Mouse (Mus musculus) embryonic facial prominence, embryonic 10.5 days (tissue): ENCODE data around the gene Ddx58. TPM values are rescaled to one million over a fixed set of nuclear protein-coding genes. Genes with fewer than 3 reads are reported as not detected.
A peak's percentile ranks its signal among the peaks of the same experiment; 100 is the strongest.

Experiments used
- DNase-seq: peaks from one replicate; pipeline ENCODE4 v3.0.0-alpha.2; 2017; ENCODE audit warnings: low spot score
- H3K27ac ChIP-seq: fragments of 300-500 bp; sonication (generic); replicated peaks from 2 replicates; pipeline ENCODE4 v1.5.1; 2016; ENCODE audit warnings: mild to moderate bottlenecking
- H3K27me3 ChIP-seq: fragments of 300-500 bp; sonication (generic); replicated peaks from 2 replicates; pipeline ENCODE4 v1.6.1; 2016; ENCODE audit warnings: low read depth, mild to moderate bottlenecking; ENCODE audit not compliant: poor library complexity, severe bottlenecking
- H3K36me3 ChIP-seq: fragments of 300-500 bp; sonication (generic); replicated peaks from 2 replicates; pipeline ENCODE4 v1.6.1; 2016; ENCODE audit warnings: mild to moderate bottlenecking, moderate library complexity
- H3K4me1 ChIP-seq: fragments of 300-500 bp; sonication (generic); 2 replicates; pipeline ENCODE4 v1.6.1; 2016
- H3K4me3 ChIP-seq: fragments of 300-500 bp; sonication (generic); 2 replicates; pipeline ENCODE4 v1.5.1; 2016; ENCODE audit warnings: mild to moderate bottlenecking, moderate library complexity
- H3K9me3 ChIP-seq: fragments of 300-500 bp; sonication (generic); 2 replicates; pipeline ENCODE4 v1.6.1; 2016; ENCODE audit warnings: mild to moderate bottlenecking
- WGBS: fragments of 180-500 bp; shearing (Covaris S2); methylation state at CpG from one replicate; pipeline ENCODE4 v1.1.7; 2016; 5-methylcytosine and 5-hydroxymethylcytosine counted together
- polyA plus RNA-seq: library from polyadenylated mRNA; unstranded; fragments of >200 nt; fragmentation: Nextera tagmentation; extraction: Ambion mirVana; gene quantifications from 2 replicates; pipeline ENCODE4 v1.2.1, GENCODE M21; 2016

Ddx58 gene
- polyA plus RNA-seq, 1 experiment from 2014 or later = 6.2 TPM

DNA sequence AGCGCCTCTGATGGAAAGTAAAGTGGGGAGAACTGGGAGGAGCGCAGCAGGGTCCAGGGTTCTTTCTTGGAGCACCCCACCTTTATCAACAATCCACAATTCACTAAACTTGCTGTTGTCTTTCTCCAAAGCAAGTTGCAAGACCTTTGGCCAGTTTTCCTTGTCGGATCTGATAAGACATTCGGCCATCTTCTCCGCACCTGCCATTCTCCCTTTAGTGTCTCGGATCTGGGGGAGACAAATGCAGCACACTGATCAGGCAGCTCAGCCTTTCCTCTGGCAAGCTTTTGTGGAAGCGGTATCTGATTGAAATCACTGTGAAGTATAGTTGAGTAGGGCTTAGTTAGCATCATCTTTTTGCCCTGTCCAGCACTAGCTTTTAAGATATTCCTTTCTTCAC, 11.7 kb downstream of the Ddx58 start:
- DNase-seq = no peak
- no peak overlapping the region for H3K4me3 ChIP-seq
- no peaks in the 10 kb centered on the region for H3K36me3 ChIP-seq
- no peaks in the 10 kb centered on the region for H3K4me1 ChIP-seq
- H3K27me3 ChIP-seq = no peaks in the 10 kb centered on the region
- no peak overlapping the region for H3K27ac ChIP-seq
- no peaks in the 10 kb centered on the region for H3K9me3 ChIP-seq
- 87% methylated on average over 7 of the region's 7 CpGs for WGBS

DNA sequence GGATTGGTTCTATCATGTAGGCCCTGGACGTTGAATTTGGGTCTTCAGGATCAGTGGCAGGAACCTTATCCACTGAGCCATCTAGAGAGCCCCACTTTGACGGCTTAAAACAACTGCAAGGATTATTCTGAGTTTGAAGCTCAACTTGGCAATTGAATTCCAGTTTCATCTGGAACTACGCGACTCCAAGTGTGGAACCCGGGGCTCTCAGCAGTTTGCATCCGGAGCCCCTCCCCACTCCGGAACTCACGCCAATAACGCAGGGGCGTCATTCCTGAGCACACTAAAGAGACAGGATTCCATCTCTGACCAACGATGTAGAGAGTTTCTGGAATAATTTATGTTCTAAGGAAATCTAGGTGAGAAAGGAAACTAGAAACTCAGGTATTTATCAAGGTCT, 12.5 kb downstream of the Ddx58 start:
- DNase-seq = no peak
- WGBS = 88% methylated on average over 11 of the region's 11 CpGs
- no peak overlapping the region for H3K27ac ChIP-seq

DNA sequence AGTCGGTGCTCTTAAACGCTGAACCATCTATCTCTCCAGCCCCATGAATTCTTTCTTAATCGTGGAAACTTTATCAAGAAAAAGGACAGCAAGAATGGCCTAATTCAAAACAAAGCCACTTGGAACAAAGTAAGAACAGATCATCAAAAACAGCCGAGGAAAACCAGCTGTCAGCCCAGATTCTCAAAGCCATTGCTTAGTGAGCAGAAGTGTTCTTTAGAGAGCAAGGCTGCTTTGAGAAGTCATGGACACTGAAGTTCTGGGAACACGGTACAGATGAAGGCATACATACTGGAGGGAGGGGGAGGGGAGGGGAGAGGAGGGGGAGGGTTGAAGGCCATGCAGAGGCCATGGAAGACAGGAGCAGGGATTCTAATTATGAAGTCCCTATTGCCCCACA, 13.5 kb downstream of the Ddx58 start:
- WGBS = 78% methylated on average over 5 of the region's 5 CpGs
- no peak overlapping the region for H3K27ac ChIP-seq
- no peak overlapping the region for H3K4me3 ChIP-seq
- H3K27me3 ChIP-seq = peaks cover 11% of the 10 kb centered on the region
- no peak for DNase-seq
- no peaks in the 10 kb centered on the region for H3K36me3 ChIP-seq
- peaks cover 2% of the 10 kb centered on the region; the same call in 1 of the 2 replicates for H3K4me1 ChIP-seq
- H3K9me3 ChIP-seq = no peaks in the 10 kb centered on the region

More for the DNA sequence above, 12.5 kb downstream of the Ddx58 start:
- Histone ChIP-seq H3K4me1 (no peaks in the 10 kb centered on the region), H3K9me3 (no peaks in the 10 kb centered on the region), H3K36me3 (no peaks in the 10 kb centered on the region), H3K27me3 (peaks cover under 1% of the 10 kb centered on the region; the same call in 1 of the 2 replicates), H3K4me3 (no peak overlapping the region)

DNA sequence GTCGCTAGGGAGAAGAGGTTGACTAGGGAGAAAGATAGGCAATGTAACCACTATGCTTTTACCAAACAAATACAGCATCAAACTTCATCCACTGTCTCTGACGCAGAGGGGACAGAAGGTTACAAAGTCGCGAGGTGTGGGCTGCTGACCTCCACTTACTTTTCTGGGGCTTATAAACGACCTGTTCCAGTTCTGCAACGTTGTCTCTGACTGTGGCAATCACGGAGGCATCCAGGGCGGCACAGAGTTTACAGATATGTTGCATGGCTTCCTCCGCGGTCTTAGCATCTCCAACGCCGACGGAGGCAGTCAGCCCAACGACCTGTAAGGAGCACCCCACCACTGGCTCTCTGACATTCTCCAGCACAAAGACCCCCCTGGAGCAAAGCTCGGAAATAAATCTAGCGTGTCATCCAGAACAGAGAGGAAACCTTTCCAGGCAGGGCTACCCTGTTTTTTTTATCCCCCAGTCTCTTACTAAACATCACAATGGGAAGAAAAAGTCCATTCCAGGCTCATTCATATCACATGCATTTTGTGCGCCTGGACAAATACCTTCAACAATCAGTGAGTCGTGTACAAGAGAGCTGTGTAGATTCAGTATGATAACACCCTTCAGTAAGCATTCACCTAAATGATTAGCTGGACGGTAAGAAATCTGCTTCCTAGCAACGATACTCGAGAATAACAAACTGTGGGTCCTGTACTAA, 17.6 kb downstream of the Ddx58 start:
- Histone ChIP-seq H3K27ac (no peak overlapping the region), H3K4me1 (peaks cover 11% of the 10 kb centered on the region), H3K27me3 (peaks cover 19% of the 10 kb centered on the region), H3K36me3 (no peaks in the 10 kb centered on the region), H3K9me3 (no peaks in the 10 kb centered on the region), H3K4me3 (no peak overlapping the region)
- 57% methylated on average over 21 of the region's 21 CpGs for WGBS
- no peak for DNase-seq

DNA sequence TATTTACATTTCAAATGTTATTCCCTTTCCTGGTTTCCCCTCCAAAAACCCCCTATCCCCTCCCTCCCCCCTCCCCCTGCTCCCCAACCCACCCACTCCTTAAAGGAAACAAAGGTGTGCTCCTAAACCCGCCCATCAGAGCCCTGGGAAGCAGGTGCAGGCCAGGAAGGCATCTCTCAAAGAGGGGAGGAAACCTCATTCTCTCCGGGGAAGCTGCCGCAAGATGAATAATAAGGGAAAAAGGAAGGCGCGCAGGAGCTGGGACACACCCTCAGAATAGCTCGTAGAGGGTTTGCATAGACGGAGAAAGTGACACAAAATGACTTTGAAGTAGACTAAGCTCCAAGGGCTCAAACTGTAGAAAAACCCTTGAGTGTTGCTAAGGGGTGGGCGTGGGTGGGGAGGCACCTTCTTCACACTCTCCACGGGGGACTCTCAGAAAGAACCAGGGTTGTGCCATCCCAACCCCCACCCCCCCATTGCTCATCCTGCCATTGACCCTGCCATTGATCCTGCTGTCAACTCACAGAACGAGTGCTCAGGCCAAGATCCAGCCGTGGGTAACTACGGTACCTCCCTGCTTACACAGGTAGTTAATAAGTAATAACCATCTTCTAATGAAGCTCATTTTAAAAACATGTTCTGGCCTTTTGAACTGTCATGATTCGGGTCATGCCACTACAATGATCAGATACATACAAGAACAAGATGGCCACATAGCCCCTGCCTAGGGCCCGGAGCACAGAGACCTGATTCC, 18.4 kb downstream of the Ddx58 start:
- Histone ChIP-seq H3K36me3 (no peaks in the 10 kb centered on the region), H3K4me1 (peaks cover 11% of the 10 kb centered on the region), H3K4me3 (no peak overlapping the region), H3K27me3 (peaks cover 19% of the 10 kb centered on the region), H3K27ac (no peak overlapping the region), H3K9me3 (no peaks in the 10 kb centered on the region)
- 42% methylated on average over 14 of the region's 14 CpGs for WGBS
- DNase-seq = no peak

DNA sequence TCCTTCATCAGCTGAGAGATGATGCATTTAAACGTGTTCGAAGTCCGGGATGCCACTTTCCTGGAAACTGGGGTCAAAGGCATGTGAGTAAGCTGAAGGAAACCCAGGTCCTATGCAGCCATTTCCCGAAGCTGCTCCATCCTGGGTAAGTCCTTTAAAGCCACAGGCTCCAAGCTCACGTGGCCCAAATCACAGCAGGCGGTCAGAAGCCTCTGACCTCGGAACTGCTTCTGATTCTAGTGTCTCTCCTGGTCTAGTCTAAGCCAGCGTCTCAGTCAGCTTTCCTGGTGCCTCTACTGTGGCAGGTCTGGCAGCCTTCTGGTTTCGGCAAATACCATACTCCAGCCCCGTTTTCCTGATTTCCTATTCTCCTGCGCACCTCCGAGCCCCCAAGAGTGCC, 19.2 kb downstream of the Ddx58 start:
- Histone ChIP-seq H3K4me1 (peaks cover 11% of the 10 kb centered on the region), H3K27me3 (peaks cover 19% of the 10 kb centered on the region), H3K36me3 (no peaks in the 10 kb centered on the region), H3K4me3 (peak overlapping the region; percentile 25; the same call in 1 of the 2 replicates), H3K9me3 (no peaks in the 10 kb centered on the region), H3K27ac (no peak overlapping the region)
- no peak for DNase-seq
- WGBS = 16% methylated on average over 12 of the region's 12 CpGs

DNA sequence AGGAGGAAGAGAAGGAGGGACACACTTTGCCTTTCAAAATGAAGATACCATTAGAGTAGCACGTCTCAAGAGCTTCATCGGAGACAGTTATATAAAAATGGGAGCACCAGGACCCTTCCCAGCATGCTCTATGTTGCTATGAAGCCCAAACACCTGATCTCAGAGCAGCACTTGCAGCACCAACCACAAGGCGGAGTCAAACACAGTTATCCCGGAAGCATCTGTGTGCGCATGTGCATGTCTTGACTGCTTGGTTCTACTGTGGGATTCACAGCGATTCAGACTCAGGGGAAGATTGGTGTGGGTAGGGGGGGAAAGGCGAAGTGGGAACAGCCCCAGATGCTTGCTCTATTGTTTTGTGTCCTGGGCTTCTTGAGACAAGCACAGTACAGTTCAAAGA, 21.2 kb downstream of the Ddx58 start:
- Histone ChIP-seq H3K9me3 (no peaks in the 10 kb centered on the region), H3K36me3 (no peaks in the 10 kb centered on the region), H3K27ac (no peak overlapping the region), H3K4me3 (no peak overlapping the region), H3K27me3 (peaks cover 19% of the 10 kb centered on the region), H3K4me1 (peaks cover 11% of the 10 kb centered on the region)
- 74% methylated on average over 7 of the region's 7 CpGs for WGBS
- peak; percentile 36 for DNase-seq

DNA sequence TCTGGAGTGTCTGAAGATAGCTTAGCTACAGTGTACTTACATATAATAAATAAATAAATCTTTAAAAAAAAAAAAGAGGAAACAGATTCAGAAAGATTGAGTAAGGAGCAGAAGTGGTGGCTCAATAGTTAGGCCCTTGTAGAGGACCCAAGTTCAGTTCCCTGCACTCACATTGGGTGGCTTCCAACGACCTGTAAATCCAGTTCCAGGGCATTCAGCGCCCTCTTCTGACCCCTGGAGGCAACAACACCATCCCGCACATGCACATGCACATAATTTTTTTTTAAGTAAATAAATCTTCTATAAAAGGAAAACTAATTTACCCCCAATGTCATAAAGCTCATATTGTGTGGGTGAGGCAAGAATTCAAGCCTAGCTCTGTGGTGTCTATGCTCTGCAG, 21.7 kb downstream of the Ddx58 start:
- H3K27me3 ChIP-seq = peaks cover 19% of the 10 kb centered on the region
- no peak for DNase-seq
- no peaks in the 10 kb centered on the region for H3K9me3 ChIP-seq
- no peak overlapping the region for H3K27ac ChIP-seq
- H3K36me3 ChIP-seq = no peaks in the 10 kb centered on the region
- peaks cover 11% of the 10 kb centered on the region for H3K4me1 ChIP-seq
- 52% methylated on average over 3 of the region's 3 CpGs for WGBS
- H3K4me3 ChIP-seq = no peak overlapping the region

DNA sequence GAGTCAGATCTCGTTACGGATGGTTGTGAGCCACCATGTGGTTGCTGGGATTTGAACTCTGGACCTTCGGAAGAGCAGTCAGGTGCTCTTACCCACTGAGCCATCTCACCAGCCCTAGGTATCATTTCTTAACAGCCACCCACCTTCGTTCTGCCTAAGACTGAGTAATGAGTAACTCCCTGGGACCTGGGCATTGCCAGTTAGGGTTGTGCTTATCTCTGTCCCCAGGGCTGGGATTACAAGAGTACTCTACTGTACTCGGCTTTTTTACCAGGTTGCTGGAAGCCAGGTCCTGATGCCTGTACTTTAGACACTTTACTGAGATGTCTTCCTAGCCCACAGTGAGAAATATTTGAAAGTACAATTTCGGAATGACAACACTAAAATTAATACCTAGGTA, 27.5 kb downstream of the Ddx58 start:
- DNase-seq = no peak
- H3K36me3 ChIP-seq = no peaks in the 10 kb centered on the region
- no peaks in the 10 kb centered on the region for H3K27me3 ChIP-seq
- H3K27ac ChIP-seq = no peak overlapping the region
- no peaks in the 10 kb centered on the region for H3K9me3 ChIP-seq
- H3K4me3 ChIP-seq = no peak overlapping the region
- WGBS = 93% methylated on average over 5 of the region's 6 CpGs
- H3K4me1 ChIP-seq = no peaks in the 10 kb centered on the region

DNA sequence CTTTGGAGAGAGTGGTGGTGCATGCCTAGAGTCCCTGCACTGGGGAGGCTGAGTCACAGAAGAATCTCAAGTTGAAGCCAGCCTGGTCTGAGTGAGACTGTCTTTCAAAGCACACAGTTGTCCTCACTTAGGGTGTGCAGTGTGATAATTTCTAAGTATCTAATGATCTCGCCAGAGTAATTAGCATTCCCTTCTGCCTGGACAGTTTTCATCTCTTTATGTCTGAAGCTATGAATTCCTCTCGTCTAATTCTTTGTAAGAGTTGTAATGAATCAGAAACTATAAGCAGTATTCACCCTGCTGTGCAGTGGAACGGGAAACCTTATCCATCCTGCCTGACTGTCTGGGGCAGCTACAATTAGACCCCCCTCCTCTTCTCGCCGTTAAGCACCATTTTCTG, 31.9 kb downstream of the Ddx58 start:
- Histone ChIP-seq H3K9me3 (no peaks in the 10 kb centered on the region), H3K4me1 (no peaks in the 10 kb centered on the region), H3K4me3 (no peak overlapping the region), H3K27ac (no peak overlapping the region), H3K27me3 (no peaks in the 10 kb centered on the region), H3K36me3 (no peaks in the 10 kb centered on the region)
- DNase-seq = no peak
- WGBS = 74% methylated on average over 5 of the region's 5 CpGs

DNA sequence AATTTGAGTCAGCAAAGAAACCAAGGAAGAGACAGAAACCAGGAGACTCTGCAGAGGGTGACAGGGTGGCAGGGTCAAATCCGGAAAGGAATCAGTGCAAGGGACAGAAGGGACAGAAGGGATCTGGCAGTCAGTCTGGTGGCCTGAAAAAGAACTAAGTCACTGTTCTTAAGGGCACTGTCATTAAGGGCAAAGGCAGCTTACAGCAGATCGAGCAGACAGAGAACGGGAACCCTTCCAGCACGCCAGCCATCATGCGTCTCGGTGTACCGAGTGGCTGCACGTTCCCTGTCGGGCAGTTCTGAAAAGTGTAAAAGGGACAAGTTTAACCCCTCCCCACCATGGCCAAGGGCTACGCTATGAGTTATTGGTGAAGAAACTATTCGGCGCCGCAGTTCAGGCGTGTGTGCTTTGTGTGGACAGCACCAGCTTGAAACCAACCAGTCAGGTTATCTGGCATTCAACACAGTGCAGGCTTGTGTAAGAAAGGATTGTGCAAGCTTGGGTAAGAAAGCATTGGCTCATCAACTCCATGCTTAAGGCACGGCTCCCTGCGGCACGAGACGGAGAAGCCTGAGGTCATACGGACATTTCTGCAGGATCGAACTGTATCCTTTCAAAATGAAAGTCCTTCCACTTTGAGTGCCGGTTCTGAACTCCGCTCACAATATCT, 34.3 kb downstream of the Ddx58 start:
- peaks cover 6% of the 10 kb centered on the region; the same call in 1 of the 2 replicates for H3K36me3 ChIP-seq
- DNase-seq = no peak
- no peak overlapping the region for H3K4me3 ChIP-seq
- WGBS = 93% methylated on average over 22 of the region's 22 CpGs
- H3K4me1 ChIP-seq = no peaks in the 10 kb centered on the region
- H3K9me3 ChIP-seq = no peaks in the 10 kb centered on the region
- H3K27me3 ChIP-seq = no peaks in the 10 kb centered on the region
- no peak overlapping the region for H3K27ac ChIP-seq

DNA sequence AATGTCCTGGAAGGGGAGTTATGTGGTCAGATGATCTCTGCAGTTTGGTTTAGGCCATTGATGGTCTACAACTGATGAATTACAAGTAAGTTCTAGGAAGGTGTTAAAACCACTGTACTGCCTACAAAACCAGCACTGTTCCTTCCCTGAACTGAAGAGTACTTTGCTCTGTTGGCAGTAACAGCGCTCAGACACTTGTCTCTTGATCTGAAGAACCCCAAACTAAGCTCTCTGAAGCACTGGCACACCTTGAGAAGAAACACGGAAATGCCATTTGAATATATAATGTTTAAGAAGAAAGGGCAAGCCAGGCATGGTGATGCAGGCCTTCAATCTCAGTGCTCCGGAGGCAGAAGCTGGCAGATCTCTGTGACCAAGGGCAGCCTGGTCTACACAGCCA, 35.3 kb downstream of the Ddx58 start:
- no peak overlapping the region for H3K27ac ChIP-seq
- DNase-seq = no peak
- 86% methylated on average over 3 of the region's 3 CpGs for WGBS
- H3K4me1 ChIP-seq = no peaks in the 10 kb centered on the region
- no peak overlapping the region for H3K4me3 ChIP-seq
- peaks cover 8% of the 10 kb centered on the region for H3K36me3 ChIP-seq
- H3K27me3 ChIP-seq = no peaks in the 10 kb centered on the region
- H3K9me3 ChIP-seq = no peaks in the 10 kb centered on the region
